Mouse (Mus musculus) kidney, postnatal 14 days (tissue): Measurements from ENCODE around the gene Zkscan16.

ENCODE experiments used
- DNase-seq: peaks from one replicate; pipeline ENCODE4 v3.0.0; 2022; ENCODE audit warnings: mixed read lengths

Zkscan16 gene

GRCm38 (mm10) chr4:58943420-58944205 is at the start of gene Zkscan16:
Zkscan16 (plus strand) TSS chr4:58943628.
- DNase-seq = peak; percentile 84

GRCm38 (mm10) chr4:58894399-58894798 is 49.0 kb upstream of the Zkscan16 start:
- no peak for DNase-seq

- DNase-seq = peak; percentile 5
These were observed 46.0 kb upstream of the Zkscan16 start for GRCm38 (mm10) chr4:58897436-58897835.

GRCm38 (mm10) chr4:58898318-58898717 is 45.1 kb upstream of the Zkscan16 start:
- peak; percentile 4 for DNase-seq

GRCm38 (mm10) chr4:58907453-58907852 is 36.0 kb upstream of the Zkscan16 start:
- DNase-seq = no peak

- DNase-seq = no peak
These were observed 33.0 kb upstream of the Zkscan16 start for GRCm38 (mm10) chr4:58910175-58911068.

GRCm38 (mm10) chr4:58911069-58911830 is 32.2 kb upstream of the Zkscan16 start:
- DNase-seq = peak; percentile 73

GRCm38 (mm10) chr4:58911831-58912628 is 31.4 kb upstream of the Zkscan16 start:
- peak; percentile 76 for DNase-seq

- DNase-seq = peak; percentile 89
These were observed 30.6 kb upstream of the Zkscan16 start, which contains the start of gene Ecpas for GRCm38 (mm10) chr4:58912629-58913335. Ecpas (minus strand) TSS chr4:58912749.

- DNase-seq = no peak
These were observed 29.9 kb upstream of the Zkscan16 start for GRCm38 (mm10) chr4:58913336-58914026.

GRCm38 (mm10) chr4:58915081-58915826 is 28.2 kb upstream of the Zkscan16 start:
- DNase-seq = no peak

- DNase-seq = no peak
These were observed 19.5 kb upstream of the Zkscan16 start for GRCm38 (mm10) chr4:58923933-58924332.

GRCm38 (mm10) chr4:58925664-58926063 is 17.8 kb upstream of the Zkscan16 start:
- no peak for DNase-seq

GRCm38 (mm10) chr4:58926120-58926519 is 17.3 kb upstream of the Zkscan16 start:
- DNase-seq = no peak

- DNase-seq = no peak
These were observed 15.8 kb upstream of the Zkscan16 start for GRCm38 (mm10) chr4:58927661-58928060.

- no peak for DNase-seq
These were observed 10.9 kb upstream of the Zkscan16 start for GRCm38 (mm10) chr4:58932541-58932940.

- DNase-seq = no peak
These were observed 9.1 kb upstream of the Zkscan16 start for GRCm38 (mm10) chr4:58934308-58934707.

- DNase-seq = peak; percentile 36
These were observed 8.5 kb upstream of the Zkscan16 start for GRCm38 (mm10) chr4:58934746-58935476.

GRCm38 (mm10) chr4:58935846-58936245 is 7.6 kb upstream of the Zkscan16 start:
- no peak for DNase-seq
